Mouse (Mus musculus): Measurements from ENCODE around the gene Itpkb. TPM values are rescaled to one million over a fixed set of nuclear protein-coding genes. Genes with fewer than 3 reads are reported as not detected.

Itpkb gene
- polyA plus RNA-seq, 1 experiment from 2014 or later, result 5.0 TPM

DNA sequence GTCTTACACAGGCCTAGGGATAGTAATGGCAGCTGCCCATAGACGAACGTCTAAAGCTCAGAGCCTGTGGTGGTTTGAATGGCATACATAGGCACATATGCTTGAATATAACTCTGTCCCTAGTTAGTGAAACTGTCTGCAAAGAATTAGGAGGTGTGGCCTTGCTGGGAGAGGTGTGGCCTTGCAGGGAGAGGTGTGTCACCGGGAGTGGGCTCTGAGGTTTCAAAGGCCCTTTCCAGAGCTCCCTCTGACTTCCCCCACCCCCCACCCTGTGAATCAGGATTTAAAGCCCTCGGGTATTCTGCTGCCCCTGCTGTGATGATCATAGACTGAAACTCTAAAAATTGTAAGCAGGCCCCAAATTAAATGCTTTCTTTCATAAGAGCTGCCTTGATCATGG lies 29.3 kb upstream of the Itpkb start:
- 49% methylated on average over 4 of the region's 4 CpGs for WGBS
- no peak for ATAC-seq (ENCODE audit: extremely low read depth, insufficient number of reproducible peaks, low FRiP score, low TSS enrichment)

DNA sequence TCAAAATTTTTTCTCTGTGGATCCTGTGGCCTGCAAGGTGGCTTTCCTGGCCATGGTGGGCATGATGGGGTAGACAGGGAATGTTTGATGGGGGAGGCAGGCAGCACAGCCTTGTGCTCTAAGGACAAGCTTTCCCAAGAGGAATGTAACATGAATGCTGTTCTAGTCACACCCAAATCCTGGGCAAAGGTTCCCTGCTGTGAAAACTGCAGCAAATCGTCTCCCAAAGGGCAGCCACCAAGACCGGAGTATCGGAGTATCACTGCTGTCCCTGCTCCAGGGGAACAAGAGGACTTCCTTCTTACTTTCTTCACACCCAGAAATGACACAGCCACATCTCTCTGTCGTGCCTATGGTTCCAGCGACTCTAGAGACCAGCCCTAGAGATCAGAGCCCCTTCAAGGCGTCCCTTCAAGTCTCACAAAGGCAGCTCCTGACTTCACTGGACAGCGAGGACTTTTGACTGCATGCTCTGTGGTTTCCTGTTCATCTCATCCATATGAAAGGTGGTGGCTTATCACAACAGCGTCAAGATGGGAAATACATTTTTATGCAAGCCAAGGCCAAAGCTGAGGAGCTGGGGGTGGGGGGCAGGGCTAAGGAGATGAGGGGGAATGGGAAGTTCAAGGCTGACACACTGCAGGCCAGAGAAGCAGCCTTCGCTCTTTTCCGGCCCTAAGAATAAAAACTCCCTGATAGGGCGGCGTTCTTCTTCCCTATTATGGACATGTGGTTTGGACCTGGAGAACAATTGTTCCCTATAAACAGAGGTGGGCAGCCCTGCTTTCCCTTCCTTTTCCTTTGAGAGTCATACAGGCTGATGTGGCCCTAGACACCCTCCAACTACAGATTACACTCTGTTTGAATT lies 27.8 kb upstream of the Itpkb start:
- no peak overlapping the region for H3K9ac ChIP-seq
- peaks cover 20% of the 10 kb centered on the region for H3K4me1 ChIP-seq
- peak overlapping the region; percentile 34 for H3K27ac ChIP-seq (replicated peaks)
- H3K4me2 ChIP-seq, result no peak overlapping the region
- no peak for ATAC-seq (ENCODE audit: extremely low read depth, insufficient number of reproducible peaks, low FRiP score, low TSS enrichment)
- WGBS, result 45% methylated on average over 12 of the region's 12 CpGs
- no peak overlapping the region for H3K4me3 ChIP-seq
- no peaks in the 10 kb centered on the region for H3K27me3 ChIP-seq (replicated peaks)
- no peaks in the 10 kb centered on the region for H3K9me3 ChIP-seq
- H3K36me3 ChIP-seq, result no peaks in the 10 kb centered on the region

More for the DNA sequence above, 29.3 kb upstream of the Itpkb start:
- no peak overlapping the region for H3K4me2 ChIP-seq
- H3K9ac ChIP-seq, result no peak overlapping the region
- peaks cover 15% of the 10 kb centered on the region for H3K4me1 ChIP-seq
- no peak overlapping the region for H3K27ac ChIP-seq (replicated peaks)
- H3K4me3 ChIP-seq, result no peak overlapping the region
- no peaks in the 10 kb centered on the region for H3K36me3 ChIP-seq
- no peaks in the 10 kb centered on the region for H3K9me3 ChIP-seq
- H3K27me3 ChIP-seq (replicated peaks), result no peaks in the 10 kb centered on the region

DNA sequence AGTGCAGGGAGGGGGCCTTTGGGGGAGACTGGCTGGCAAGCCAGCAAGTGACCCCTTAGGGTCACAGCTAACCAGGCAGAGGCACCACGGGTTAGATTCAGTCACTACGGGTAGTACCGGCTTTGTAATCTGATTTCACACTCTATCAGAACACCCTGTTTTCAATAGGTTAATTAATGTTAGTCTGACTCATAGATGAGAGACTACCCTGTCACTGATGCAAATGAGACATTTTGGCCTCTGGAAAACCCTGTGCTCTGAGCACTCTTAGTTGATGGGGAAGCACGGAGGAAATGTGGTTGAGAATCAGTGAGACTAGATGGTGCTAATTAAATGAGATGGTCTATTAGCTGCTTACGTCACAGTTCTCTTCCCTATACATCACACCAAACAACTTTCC lies 26.7 kb upstream of the Itpkb start:
- ATAC-seq (ENCODE audit: extremely low read depth, insufficient number of reproducible peaks, low FRiP score, low TSS enrichment), result no peak
- H3K4me3 ChIP-seq, result no peak overlapping the region

DNA sequence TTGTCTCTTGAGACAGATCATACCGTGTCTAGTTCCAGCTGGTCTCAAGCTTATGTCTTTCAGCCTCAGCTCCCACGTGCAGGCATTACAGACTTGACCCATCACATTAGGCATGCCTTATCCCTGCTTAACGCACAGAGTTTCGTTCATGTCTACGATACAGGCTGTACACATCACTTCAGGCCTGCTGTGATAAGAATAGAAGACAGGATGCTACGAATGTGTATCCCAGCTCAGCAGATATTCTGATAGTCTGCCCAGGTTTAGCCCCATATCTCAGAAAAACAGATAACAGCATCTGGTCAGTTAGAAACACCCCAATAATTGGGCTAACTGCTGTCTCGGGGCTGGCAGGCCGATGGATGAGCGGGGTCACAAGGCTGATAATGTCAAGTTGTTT lies 23.4 kb upstream of the Itpkb start:
- Histone ChIP-seq H3K4me1 (peaks cover 27% of the 10 kb centered on the region), H3K27ac (replicated peaks) (no peak overlapping the region), H3K4me3 (no peak overlapping the region), H3K36me3 (no peaks in the 10 kb centered on the region), H3K9ac (no peak overlapping the region), H3K4me2 (no peak overlapping the region), H3K27me3 (replicated peaks) (no peaks in the 10 kb centered on the region; the same call in 1 of the 2 replicates), H3K9me3 (no peaks in the 10 kb centered on the region)
- 50% methylated on average over 9 of the region's 9 CpGs for WGBS
- no peak for ATAC-seq (ENCODE audit: extremely low read depth, insufficient number of reproducible peaks, low FRiP score, low TSS enrichment)

More for the DNA sequence above, 26.7 kb upstream of the Itpkb start:
- H3K9ac ChIP-seq, result no peak overlapping the region
- 0 out of 2 replicates have a peak overlapping the region, but pooled peaks have one; percentile 40 for H3K27ac ChIP-seq (replicated peaks)
- H3K9me3 ChIP-seq, result no peaks in the 10 kb centered on the region
- H3K4me2 ChIP-seq, result no peak overlapping the region
- H3K36me3 ChIP-seq, result no peaks in the 10 kb centered on the region
- H3K4me1 ChIP-seq, result peaks cover 27% of the 10 kb centered on the region
- WGBS, result 80% methylated on average over 5 of the region's 5 CpGs
- H3K27me3 ChIP-seq (replicated peaks), result no peaks in the 10 kb centered on the region

DNA sequence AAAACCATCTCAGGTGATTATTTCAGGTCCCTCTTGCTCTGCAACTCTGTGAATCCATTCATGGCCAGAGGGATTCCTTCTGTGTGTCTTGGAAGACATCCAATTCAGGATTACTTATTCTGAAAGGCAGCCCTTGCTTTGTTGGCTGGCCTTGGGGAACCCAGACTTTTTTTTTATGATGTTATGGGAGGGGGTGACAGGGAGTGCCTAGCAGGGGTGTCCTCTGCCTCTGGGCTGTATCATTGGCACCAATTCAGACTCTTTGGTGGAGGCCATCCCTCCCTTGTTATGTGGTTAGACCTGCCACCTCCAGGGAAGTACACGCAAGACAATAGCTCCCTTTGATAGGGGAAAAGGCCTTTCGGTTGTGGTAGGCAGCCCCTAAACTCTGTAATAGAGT lies 22.6 kb upstream of the Itpkb start:
- H3K27ac ChIP-seq (replicated peaks), result no peak overlapping the region
- WGBS, result 78% methylated on average over 2 of the region's 2 CpGs
- no peak overlapping the region for H3K4me3 ChIP-seq
- H3K9me3 ChIP-seq, result no peaks in the 10 kb centered on the region
- H3K27me3 ChIP-seq (replicated peaks), result no peaks in the 10 kb centered on the region; the same call in 1 of the 2 replicates
- no peak for ATAC-seq (ENCODE audit: extremely low read depth, insufficient number of reproducible peaks, low FRiP score, low TSS enrichment)
- H3K4me2 ChIP-seq, result no peak overlapping the region
- no peaks in the 10 kb centered on the region for H3K36me3 ChIP-seq
- peaks cover 29% of the 10 kb centered on the region for H3K4me1 ChIP-seq
- no peak overlapping the region for H3K9ac ChIP-seq

DNA sequence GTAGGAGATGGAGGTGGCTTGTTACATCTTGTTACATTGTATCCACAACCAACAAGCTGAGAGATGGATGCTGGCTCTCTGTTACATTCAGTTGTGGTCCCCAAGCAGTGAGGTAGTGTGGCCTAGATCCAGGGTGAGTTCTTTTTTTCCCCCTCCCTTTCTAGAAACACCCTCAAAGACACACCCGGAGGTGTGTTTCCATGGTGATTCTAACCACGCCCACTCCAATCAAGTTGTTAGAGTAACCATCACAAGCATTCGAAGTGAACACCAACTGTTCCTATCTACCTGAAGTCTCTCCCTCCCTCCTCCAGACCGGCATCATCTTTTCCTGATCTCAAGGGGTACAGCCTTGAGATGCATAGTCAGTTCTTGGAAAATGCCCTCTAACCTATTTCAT lies 21.4 kb upstream of the Itpkb start:
- H3K27ac ChIP-seq (replicated peaks), result no peak overlapping the region
- peaks cover 32% of the 10 kb centered on the region for H3K4me1 ChIP-seq
- H3K9me3 ChIP-seq, result no peaks in the 10 kb centered on the region
- no peaks in the 10 kb centered on the region; the same call in 1 of the 2 replicates for H3K27me3 ChIP-seq (replicated peaks)
- no peak overlapping the region for H3K4me3 ChIP-seq
- no peak overlapping the region for H3K9ac ChIP-seq
- no peak for ATAC-seq (ENCODE audit: extremely low read depth, insufficient number of reproducible peaks, low FRiP score, low TSS enrichment)
- 63% methylated on average over 4 of the region's 4 CpGs for WGBS
- no peak overlapping the region for H3K4me2 ChIP-seq
- H3K36me3 ChIP-seq, result no peaks in the 10 kb centered on the region

DNA sequence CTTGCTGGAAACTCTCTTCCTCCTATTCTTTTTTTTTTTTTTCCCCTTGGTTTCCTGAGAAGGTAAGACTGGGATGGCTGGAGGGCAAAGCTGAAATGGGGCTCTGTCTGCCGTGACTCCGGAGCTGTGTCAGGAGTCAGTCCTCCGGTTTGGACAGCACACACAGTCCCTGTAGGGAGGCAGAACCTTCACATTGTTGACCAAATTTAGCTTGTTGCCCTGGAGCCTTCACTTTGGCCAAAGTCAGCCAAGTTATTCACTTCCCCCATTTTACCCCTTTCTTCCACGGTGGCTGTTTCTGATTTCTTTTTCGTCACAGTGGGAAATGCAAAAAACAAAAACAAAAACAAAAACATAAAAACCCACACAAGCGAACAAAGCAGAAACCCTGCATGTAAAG lies 18.0 kb upstream of the Itpkb start:
- H3K27ac ChIP-seq (replicated peaks), result peak overlapping the region; percentile 16; the same call in 1 of the 2 replicates
- no peak overlapping the region for H3K4me3 ChIP-seq
- no peaks in the 10 kb centered on the region for H3K9me3 ChIP-seq
- ATAC-seq (ENCODE audit: extremely low read depth, insufficient number of reproducible peaks, low FRiP score, low TSS enrichment), result no peak
- 0 out of 2 replicates have a peak overlapping the region, but pooled peaks have one; percentile 8 for H3K4me2 ChIP-seq
- H3K27me3 ChIP-seq (replicated peaks), result no peaks in the 10 kb centered on the region; the same call in 1 of the 2 replicates
- no peak overlapping the region for H3K9ac ChIP-seq
- no peaks in the 10 kb centered on the region for H3K36me3 ChIP-seq
- peaks cover 52% of the 10 kb centered on the region for H3K4me1 ChIP-seq
- 63% methylated on average over 6 of the region's 6 CpGs for WGBS

DNA sequence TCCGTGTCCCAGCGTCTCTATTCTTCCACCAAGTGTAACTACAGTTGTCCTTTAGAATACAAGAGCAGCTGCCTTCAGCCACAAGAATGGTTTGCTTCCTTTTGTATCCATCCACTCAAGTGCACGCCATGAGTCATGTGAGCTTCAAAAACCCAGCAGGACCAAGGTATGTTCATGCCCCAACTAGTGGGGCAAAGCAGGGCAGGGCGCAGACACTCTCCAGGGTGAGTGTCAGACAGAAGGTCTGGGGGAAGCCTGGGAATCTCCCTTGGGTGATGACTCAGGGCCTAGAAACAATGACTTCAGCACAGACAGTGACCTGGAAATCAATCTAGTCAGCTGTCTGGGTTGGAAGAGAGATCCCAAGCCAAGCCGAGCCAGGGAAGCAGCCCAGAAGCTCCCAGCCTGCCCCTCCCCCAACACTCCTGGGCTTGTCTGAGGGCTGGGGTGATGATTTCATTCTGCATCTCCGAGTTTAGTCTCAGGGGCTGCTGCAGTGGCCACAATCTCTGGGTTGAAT lies 17.4 kb upstream of the Itpkb start:
- Histone ChIP-seq H3K27ac (replicated peaks) (no peak overlapping the region; the same call in none of the 2 replicates), H3K4me1 (peaks cover 46% of the 10 kb centered on the region)

DNA sequence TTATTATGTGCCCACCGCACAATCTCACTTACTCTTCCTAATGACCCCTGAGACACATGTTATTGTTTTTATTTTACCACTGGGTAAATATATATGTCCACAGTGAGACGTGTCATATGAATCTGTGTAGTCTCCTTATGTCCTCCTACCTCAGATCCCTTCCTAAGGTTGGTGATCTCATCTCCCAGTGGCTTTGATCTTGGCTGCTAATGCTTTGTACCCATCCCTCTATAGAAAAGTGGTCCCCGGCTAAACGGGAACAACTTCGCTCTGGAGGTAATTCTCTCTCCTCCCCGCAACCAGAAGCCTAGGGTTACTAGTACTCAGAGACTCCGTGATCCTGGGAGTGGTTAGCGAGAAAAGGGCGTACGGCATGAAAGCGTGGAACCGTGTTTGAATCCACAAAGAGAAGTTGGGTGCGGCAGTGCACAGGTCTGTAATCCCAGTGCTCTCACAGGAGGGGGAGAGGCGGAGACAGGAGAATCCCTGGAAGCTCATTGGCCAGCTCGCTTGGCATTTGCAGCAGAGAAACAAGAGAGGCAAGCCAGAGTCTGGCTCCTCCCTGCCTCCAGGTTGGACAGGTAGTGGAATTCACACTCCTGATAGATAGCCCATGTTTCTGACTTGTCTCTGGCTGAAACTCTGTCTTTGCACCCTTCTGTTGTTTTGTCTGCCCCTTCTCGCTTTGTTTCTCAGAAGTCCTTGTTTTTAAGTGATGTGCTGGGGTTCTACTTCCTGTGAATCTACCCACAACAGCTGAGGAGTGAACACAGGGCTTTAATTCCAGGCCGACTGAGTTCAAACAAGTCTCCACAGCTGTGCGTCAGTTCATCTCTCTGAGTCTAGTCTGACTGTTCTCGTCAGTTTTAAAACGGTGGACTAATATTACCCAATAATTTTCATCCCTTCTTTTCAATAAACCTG lies 16.5 kb upstream of the Itpkb start:
- Histone ChIP-seq H3K27ac (replicated peaks) (peak overlapping the region; percentile 78), H3K9me3 (no peaks in the 10 kb centered on the region), H3K4me2 (peak overlapping the region; percentile 70), H3K36me3 (no peaks in the 10 kb centered on the region), H3K9ac (peak overlapping the region; percentile 73), H3K4me3 (peak overlapping the region; percentile 40), H3K27me3 (replicated peaks) (no peaks in the 10 kb centered on the region; the same call in 1 of the 2 replicates), H3K4me1 (peaks cover 49% of the 10 kb centered on the region)
- no peak for ATAC-seq (ENCODE audit: extremely low read depth, insufficient number of reproducible peaks, low FRiP score, low TSS enrichment)
- 17% methylated on average over 20 of the region's 20 CpGs for WGBS

More for the DNA sequence above, 17.4 kb upstream of the Itpkb start:
- Histone ChIP-seq H3K27me3 (replicated peaks) (no peaks in the 10 kb centered on the region; the same call in 1 of the 2 replicates), H3K4me3 (0 out of 2 replicates have a peak overlapping the region, but pooled peaks have one; percentile 40), H3K4me2 (peak overlapping the region; percentile 70), H3K9me3 (no peaks in the 10 kb centered on the region), H3K9ac (peak overlapping the region; percentile 24), H3K36me3 (no peaks in the 10 kb centered on the region)
- 0 out of 2 replicates have a peak, but pooled peaks have one; percentile 14 for ATAC-seq (ENCODE audit: extremely low read depth, insufficient number of reproducible peaks, low FRiP score, low TSS enrichment)
- 39% methylated on average over 6 of the region's 6 CpGs for WGBS

DNA sequence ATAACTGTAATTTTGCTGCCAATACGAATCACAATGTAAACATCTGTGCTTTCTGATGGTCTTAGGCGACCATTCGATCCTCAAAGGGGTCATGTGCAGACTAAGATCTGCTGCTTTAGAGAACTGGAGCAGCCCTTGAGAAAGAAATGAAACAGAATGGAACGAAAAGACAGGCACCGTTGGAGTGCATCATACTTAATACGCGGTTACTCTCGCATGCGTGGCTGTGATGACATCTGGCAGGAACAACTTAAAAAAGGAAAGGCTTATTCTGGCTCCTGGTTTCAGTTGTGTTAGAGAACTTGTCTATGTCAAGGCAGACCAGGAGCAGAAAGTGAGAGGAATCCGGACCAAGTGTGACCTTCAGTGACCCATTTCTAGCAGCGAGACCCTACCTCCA lies 15.6 kb upstream of the Itpkb start:
- Histone ChIP-seq H3K27me3 (replicated peaks) (no peaks in the 10 kb centered on the region; the same call in 1 of the 2 replicates), H3K36me3 (no peaks in the 10 kb centered on the region), H3K9me3 (no peaks in the 10 kb centered on the region), H3K27ac (replicated peaks) (peak overlapping the region; percentile 78), H3K4me1 (peaks cover 49% of the 10 kb centered on the region), H3K4me3 (no peak overlapping the region), H3K4me2 (peak overlapping the region; percentile 28), H3K9ac (0 out of 2 replicates have a peak overlapping the region, but pooled peaks have one; percentile 14)
- 61% methylated on average over 11 of the region's 11 CpGs for WGBS
- no peak for ATAC-seq (ENCODE audit: extremely low read depth, insufficient number of reproducible peaks, low FRiP score, low TSS enrichment)

All from heart, embryonic 13.5 days (tissue).